Mouse (Mus musculus) lung, adult 2 months (tissue): ENCODE results near the gene Vmn1r66.
"Not testable (repeated sequence)": the region's sequence is repeated elsewhere in the genome, so short reads cannot be mapped to it uniquely, and the experiment has no call there.

Experiments
- CTCF ChIP-seq: fragments of 200-500 bp; IDR thresholded peaks from 2 replicates; pipeline ENCODE4 v1.5.1; 2011; ENCODE audit warnings: mild to moderate bottlenecking, low read length, control low read depth; ENCODE audit not compliant: insufficient read depth
- POLR2A ChIP-seq: fragments of 200-500 bp; IDR thresholded peaks from 2 replicates; pipeline ENCODE4 v1.6.1; 2011; ENCODE audit warnings: low read depth, mild to moderate bottlenecking, control low read depth, low read length, borderline replicate concordance; ENCODE audit errors: extremely low read depth

DNA sequence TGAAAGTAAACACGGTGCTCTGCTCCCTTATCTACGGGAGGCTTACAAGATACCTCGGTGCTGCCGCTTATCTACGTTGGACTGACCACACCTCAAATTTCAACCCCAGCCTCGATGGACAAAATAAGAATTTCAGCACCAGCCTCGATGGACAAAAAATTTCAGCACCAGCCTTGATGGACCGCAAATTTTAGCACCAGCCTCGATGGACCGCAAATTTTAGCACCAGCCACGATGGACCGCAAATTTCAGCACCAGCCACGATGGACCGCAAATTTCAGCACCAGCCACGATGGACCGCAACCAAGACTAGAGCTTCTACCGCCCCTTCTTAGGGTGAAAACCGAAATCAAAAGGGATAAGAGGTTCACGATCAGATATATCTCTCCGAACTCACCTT, 47.7 kb upstream of the Vmn1r66 start:
- TF ChIP-seq CTCF, POLR2A: not testable (repeated sequence)
